In the genomic region with DNA sequence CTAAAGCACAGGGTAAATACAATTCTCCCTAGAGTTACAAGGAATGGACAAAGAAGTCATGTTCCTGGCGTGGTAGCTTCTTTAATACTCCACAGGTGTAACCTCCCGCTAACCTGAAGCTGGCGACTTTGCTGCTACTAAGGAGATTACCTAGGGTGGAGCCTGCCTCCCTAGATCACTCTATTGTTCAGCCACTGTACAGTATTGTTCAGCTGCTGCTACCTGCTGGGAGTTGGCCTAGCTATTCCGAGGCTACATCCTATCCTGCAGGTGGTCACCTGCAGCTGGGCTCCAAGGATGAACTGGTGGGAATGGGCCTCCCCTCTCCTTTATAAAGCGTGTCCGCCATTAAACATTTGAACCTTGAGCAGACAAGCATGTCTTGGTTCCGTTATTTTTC, we compare ENCODE assay signal across 15 mouse cellular contexts.
DNase-seq lines count a peak whose midpoint lies in the region.
"Had no signal": no experiment of that assay in that cellular context is flagged by ENCODE, and none has a peak within 500 bp of the region (broad histone marks: within the 10 kb centered on the region; RNA-seq: fewer than 3 reads in every experiment).

No protein-coding gene starts in this region.

- DNase-seq in ES-CJ7 (ENCODE audit: low read depth, low spot score) (peak; percentile 91), R1 (ENCODE audit: low read depth, low spot score) (peak; percentile 91), ZHBTc4 (ENCODE audit: low read depth, low spot score) (peak; percentile 38), adipocyte (ENCODE audit: low spot score) (no peak)
- DNase-seq in lung, postnatal 10 days = no peak
- DNase-seq in spleen, postnatal 4 days (ENCODE audit: low spot score in 2 of 2) = no peak
- DNase-seq: adrenal gland, adult 8-10 months; adrenal gland, postnatal 14 days; adrenal gland, postnatal 36 days; cerebellum, adult 11-12 months; cerebellum, adult 2 months; cerebellum, adult 9-10 months; cerebellum, postnatal 10 days; cerebellum, postnatal 25 days; forebrain, postnatal 0 days had no signal

Comparison
In these comparisons a context has a peak if more than half of its experiments do, and no peak if none do; other contexts are left out.
1. DNase-seq: peak in ES-CJ7 (single experiment), R1 (single experiment) and ZHBTc4 (single experiment); none in adipocyte (single experiment), lung, postnatal 10 days (single experiment) and spleen, postnatal 4 days (0 of 2).